Mouse (Mus musculus) right cerebral cortex, postnatal 36 days (tissue): ENCODE measurements around the gene Cd36.

Source experiments
- DNase-seq, 2 experiments: peaks; one replicate each; pipeline ENCODE4 v3.0.0; 2022; ENCODE audit warnings: low spot score in 2 of 2, mixed read lengths in 1 of 2

The Cd36 gene

DNA sequence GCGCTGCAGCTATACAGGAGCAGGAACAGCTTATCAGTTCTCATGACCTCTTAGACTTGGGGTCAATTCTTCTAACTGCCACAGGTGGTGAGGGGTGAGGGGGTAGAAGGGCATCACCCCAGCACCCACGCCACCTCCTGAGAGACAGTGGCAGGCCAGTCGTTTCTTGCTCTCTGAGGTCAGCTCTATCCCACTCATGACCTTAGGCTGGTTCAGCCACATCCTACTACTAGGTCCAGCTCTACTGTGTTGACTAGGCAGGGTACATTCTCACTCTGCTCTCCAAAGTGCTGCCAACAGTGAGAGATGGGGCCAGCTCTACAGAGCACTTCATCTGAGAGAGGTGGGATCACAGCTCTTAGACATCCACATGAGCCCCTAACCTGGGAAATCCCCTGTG, 30.2 kb downstream of the Cd36 start:
- no peak for DNase-seq

DNA sequence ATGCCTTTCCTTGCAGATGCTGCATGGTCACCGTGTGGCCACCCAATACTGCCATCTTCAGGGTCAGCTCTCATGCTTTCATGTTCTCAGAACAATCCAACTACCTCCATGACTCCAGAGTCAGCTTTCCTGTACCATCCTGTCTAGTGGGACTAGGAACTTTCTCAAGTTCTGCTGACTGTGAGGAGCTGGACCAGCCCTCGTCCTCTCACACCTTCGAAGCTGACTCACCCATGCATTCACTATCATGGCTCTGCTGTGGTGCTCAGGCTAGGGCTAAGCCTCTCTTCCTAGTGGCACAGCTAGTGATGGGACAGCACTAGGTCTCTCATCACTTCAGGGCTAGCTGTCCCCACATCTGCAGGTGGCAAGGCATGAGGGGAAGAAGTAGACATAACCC, 30.7 kb downstream of the Cd36 start:
- DNase-seq = no peak

DNA sequence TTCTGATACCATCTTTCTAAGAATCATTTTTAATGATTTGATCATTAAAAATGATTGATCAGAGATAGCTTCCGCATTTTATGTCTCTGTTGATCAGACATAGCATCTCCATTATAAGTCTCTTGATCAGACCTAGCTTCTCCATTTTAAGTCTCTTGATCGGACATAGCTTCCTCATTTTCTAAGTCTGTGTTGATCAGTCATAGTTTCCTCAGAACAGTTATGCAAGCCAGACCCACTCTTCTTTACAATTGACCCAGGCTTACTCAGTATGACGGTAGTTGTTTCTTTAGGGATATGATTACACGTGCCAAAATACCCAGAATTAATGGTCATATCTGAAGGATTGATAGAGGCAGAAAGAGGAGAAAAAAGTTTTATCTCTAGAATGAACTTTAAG, 31.3 kb downstream of the Cd36 start:
- DNase-seq = no peak

DNA sequence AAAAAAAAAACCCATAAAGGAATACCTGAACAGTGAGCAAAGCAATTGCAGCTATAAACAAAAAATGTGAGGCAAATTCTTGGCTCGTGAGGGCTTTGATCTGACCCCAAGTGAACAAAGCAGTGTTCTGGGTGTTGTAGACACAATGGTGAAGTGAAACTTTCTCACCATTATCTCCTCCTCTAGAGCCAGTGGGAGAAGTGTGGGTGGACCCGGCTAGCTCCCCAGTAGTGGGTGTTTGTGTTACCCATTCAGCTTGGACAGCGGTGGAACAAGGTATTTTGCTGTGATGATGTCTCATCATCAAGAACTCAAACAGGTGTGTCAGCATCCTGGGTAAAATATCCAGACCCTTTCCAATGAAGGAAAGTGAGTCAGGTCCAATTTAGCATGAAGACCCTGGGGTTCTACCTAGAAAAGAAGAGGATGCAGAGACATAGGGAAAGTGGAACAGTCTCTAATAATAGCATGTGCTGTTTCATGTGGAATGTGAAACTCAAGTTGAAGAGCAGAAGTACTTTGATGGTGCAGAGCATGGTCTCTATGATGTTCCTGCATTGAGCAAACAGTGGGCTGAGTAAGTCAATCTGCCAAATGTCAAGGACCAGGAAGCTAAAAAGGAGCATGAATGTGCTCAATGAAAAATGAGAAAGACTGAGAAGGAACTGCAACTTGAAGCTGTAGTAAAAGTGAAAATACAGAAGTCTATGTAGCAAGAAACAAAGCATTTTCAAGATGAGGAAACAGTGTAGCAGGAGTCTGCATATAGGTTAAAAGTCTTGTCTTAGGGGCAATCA, 34.3 kb downstream of the Cd36 start:
- no peak for DNase-seq

DNA sequence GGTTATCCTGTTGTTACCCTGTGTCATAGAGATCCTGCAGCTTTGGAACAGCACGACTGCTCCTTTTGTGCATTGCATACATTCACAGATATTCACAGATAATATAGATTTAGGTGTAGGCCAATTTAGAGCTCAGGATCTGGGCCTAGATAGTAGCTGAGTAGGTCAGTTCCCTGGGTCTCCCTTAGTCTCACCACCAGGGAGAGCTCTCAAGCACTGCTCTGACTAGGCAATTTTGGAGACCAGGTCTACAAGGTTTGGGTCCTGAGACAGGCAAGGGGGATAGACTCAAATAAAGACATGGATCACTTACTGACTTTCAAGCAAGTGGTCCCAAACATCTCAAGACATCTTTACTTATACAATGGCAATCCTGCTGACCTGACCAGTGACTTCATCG, 38.0 kb downstream of the Cd36 start:
- DNase-seq = no peak

DNA sequence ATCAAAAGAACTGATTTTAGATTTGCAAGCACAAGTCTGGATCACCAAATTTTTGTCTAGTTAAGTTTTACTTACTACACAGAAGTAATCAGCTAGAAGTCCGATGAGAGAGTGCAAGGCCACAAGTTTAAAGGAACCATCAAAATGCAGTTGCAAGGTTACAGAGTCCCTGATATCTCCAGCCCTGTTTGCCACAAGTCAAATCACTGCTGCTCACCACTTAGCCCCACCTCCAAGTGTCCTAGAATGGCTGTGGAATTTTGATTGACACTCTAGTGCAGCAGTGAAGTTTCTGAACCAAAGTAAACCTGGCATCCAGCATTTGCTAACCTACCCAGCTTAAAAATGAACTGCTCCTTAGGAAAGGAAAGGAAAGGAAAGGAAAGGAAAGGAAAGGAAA, 39.0 kb downstream of the Cd36 start:
- no peak for DNase-seq

DNA sequence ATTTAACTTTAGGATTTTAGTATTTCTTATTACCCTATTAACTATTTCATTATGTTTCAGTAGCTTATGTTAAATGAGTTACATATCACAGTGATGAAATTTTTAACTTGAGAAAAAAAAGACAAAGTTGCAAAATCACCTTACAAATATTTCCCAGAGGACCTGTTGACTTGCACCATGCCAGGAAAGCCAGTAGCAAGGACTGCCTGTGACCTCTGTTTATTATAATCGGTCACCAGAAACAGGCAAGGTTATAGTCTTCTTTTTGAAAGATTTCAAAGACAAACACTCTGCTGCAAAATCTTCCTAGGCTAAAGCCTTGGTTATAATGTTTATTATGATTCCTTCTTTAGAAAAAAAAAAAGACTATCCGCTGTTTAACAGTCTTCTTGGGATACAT, 39.9 kb downstream of the Cd36 start:
- no peak for DNase-seq

DNA sequence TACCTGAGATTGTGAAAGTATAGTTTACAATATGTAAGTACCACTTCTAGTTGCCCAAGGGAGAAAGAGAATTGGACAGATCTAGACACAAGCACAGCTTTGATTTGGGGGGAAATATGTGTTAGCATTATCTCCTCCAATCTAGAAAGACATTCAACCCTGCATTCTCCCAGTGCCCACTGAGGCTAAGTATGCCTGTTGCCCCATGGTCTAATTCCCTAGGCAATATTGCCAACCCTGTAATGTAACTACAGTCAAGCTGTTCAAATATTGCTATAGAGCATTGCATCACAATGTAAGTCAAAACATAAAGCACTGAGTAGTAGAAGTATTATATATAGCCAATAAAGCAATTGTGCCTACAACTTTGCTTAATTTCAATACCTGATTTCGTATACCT, 40.3 kb downstream of the Cd36 start:
- no peak for DNase-seq

DNA sequence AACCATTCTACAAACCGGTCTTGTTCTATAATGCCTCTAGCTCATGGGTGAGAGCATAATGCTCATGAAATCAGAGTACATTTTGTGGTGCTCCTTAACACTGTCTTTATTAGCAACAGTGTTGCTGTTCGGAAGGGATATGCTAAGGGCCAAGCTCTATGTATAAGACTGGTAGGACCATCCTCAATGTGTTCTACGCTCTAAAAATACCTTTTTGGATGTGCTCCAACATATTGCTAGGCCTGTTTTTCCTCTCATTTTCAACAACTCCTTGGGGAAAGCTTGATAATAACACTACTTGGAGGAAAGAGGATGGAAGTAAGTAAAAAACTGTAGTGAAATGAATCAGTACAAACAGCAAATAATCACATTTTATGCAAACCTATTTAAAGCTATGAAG, 44.7 kb downstream of the Cd36 start:
- no peak for DNase-seq

DNA sequence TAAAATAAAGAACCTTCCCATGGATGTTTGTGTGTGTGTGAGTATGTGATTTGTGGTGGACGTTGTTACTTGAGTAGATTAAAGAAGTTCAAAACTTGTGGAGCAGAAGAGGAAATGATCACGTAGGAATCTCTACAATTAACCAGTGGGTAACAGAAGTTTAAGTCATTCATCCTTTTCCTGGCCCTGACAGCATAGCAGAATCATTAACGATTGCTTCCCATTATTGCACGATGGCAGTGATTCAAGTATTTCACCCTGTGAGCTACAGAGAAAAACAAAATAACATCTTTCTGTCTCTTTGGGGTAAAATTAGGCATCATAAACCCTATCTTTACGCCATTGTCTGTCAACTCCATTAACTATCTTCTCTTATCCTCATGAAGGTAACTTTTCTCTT, 45.3 kb downstream of the Cd36 start:
- DNase-seq = no peak

DNA sequence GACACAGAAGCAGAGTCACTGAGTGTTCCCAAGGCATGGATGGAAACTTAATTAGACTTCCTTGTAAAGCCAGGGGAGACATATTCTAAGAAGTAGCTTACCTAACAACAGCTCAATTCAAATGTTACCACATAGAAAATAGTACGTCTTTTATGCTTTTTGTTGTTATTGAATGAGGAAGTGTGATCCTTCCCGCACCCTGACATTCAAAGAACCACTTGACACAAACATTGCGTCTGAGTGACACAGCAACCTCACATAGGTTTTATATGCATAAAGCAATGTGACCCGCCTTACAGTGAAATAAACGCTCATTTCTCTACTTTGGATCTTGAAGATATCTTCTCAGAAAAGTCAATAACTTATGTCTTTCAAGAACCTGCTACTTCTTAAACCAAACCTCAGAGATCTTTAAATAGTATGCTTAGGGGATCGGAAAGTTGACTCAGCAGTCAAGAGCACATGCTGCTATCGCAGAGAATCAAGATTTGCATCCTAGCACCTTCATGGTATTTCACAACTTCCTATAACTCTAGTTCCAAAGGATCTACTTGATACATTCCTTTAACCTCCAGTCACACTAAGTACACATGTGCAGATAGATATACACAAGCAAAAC, 46.4 kb downstream of the Cd36 start:
- no peak for DNase-seq

DNA sequence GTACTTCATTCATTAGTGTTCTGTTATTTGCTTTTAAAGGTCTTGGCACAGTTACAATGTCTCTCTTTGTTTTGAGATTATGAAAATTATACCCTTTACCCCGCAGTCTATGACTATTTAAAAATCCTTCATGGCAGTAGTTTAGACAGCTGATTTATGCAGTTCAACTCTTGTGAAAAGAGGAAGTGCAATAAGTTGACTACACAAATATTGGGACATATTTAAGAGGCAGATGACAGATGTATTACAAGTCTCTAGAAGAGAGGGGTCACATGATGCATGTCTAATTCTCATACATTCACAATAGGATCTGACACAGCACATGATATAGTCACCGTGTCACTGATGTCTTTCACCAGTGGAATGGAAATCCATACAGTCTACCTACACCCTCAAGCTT, 49.1 kb downstream of the Cd36 start:
- DNase-seq = no peak

DNA sequence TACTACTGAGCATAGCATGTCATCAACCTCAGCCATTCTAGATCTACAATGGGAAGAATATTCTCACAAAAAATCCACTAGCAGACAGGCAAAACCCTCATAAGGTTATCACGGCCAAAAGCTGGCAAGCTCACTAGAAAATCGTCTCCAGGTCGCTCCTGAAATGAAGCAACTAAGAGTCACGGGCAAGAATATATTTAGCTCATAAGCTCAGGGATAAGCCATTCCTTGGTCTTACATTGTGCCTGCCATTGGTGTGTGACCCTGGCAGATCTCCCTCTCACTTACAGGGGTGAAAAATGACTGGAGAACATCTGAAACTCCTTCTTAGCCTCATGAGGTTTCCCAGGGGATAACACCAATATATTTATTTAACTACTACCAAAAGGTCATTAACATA, 52.2 kb downstream of the Cd36 start:
- DNase-seq = no peak

DNA sequence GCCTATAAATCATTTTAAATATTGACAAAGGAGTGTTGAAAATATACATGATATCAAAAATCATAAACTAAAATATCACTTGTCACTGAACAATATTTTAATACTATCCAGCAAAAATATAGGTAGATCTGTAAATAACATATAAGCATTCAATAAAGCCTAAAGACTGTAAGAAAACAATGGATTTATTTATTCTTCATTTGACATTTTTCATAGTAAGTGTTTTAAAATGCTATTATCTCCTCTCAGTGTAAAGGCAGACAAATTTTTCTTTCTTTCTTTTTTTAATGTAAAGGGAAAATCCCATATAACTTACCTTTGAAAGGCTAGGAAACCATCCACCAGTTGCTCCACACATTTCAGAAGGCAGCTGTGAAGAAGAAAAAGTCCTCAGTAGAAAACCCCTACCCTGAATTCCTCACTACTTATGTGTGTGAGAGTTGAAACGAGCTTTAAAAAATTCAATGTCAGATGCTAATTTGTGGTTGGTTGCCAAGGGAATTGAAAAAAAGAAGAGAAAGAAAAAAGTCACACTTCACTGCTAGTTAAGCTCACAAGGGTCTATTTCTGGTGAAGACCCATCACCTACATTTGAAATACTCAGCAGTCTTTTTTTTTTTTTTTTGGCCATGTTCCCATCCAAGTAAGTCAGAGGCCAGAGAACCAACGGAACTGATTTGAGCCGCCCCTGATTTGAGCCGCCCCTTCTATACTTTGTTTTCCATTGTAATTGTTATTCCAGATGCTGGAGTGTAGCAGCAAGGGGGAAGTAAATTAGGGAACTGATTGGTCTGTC, 53.1 kb downstream of the Cd36 start:
- DNase-seq = no peak

DNA sequence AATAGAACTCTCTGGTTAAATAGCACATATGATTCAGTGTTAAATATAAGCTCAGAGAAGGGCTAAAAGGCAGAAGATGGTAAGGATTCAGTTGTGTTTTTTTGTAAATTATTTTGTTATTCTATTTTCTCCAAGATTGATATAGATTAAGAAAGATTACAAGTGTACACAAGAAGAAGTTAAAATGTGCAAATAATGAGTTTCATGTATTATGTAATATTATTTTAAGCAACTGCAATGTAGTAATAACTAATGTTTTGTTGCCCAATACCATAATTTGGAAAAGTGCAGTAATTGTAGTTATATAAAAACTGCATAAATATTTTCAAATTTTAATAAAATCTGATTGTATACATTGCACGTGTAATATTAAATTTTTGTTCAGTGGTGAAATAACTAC, 54.8 kb downstream of the Cd36 start:
- DNase-seq = no peak

DNA sequence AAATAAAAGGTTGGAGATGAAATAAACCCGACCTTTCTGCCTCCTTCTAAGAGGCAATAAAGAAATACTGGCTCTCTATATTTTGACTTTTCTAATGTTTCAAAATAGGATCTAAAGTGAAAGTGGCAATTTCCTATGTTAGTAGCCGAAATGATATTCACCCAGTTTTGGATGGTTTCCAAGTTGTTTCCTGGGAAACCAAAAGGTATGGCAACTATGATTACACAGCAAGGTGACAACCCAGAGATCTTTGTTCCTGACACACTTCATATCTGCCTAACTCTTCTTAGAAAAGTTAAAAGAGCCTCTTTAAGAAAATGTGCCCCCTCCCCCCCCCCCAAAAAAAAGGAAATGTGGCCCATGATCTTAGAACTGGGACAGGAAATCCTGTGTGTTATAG, 58.1 kb downstream of the Cd36 start:
- DNase-seq = no peak

DNA sequence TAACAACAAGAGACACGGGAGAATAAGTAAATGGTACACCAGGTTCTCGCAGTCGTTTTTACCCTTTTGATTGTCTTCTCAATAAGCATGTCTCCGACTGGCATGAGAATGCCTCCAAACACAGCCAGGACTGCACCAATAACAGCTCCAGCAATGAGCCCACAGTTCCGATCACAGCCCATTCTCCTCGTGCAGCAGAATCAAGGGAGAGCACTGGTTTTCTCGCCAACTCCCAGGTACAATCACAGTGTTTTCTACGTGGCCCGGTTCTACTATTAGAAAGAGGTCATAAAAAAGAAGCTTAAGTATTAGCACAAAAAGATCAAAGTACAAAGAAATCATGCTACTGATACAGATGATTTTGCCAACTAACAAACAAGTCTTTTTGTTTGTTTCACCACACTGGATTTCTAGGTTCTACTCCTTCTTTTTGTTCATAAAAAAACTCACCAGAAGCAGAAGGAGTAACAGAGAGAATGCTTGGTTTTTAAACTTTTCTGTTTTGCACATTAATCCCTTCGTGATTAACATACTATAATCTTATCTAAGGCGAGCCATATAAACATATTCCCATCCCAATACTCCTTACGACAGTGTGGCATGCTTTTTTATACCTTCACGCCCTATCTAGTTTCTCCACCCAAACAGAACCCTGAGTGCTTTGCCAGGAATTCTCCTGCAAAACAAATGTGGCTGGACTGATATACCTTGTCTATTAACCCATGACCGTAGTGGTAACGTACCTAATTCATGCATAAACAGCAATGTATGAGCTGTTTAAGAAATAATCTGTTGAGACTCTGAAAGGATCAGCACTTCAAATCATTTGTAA, 59.7 kb downstream of the Cd36 start:
- no peak for DNase-seq

DNA sequence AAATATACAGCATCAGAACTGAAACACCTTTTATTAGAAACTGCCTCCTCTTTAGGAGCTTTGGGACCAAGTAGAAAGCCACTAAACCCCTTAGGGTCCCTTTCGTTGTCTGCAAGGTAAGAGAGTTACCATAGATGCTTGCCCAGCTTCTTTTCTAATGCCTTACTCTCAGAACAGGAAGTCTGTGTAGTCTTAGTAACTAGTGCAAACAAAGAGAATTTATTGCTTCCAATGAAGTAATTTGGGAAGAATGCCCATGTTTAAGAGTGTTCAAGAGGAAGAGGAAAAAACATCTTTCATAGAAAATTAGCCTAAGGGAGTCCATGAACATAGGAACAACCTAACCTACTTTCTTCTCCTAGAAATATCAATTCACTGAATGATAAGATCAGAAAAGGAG, 67.2 kb downstream of the Cd36 start:
- no peak for DNase-seq

DNA sequence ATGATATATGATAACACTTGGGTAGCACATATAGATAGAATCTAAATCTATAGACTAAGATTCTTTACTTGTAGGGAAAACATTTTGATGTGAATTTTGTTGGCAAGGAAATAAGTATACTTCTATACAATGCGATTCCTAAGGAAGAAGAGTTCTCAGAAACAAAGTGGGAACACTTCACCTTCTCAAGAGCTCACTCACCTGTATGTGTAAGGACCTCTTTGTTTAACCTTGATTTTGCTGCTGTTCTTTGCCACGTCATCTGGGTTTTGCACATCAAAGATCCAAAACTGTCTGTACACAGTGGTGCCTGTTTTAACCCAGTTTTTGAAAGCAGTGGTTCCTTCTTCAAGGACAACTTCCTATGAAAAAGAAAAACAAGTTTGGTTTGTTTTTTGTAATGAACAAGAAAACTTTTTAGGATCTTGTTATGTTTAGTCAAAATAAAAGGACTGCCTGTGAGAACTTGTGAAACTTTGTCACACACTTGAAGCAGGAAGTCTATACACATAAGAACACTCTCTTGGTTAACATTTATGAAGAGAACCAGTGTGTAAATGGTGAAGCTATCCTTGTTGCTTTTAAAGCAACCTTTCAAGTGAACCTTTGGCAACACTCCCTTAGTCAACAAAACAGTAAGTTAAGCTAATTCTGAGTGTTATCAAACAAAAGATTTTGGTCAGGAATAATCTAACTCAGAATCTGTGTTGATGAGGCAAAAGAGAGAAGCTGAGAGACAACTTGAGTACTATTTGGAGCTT, 68.2 kb downstream of the Cd36 start:
- no peak for DNase-seq

DNA sequence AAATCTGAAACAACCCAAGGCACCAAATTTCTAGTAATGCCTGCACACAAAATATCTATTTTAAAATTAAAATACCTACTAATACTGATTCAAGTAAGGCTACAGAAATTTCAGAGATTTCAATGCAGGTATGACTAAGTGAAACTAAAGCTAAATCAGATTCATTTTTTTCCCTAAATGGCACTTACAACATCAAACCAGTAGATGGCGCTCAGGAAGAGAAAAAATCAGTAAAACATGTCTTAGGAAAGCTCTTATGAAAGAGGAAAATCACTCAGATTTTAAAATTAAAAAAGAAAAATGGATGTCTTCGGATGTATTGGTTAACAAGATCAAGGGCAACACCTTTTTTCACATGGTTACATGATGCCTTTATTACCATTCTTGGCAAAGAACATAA, 72.4 kb downstream of the Cd36 start:
- DNase-seq = no peak

DNA sequence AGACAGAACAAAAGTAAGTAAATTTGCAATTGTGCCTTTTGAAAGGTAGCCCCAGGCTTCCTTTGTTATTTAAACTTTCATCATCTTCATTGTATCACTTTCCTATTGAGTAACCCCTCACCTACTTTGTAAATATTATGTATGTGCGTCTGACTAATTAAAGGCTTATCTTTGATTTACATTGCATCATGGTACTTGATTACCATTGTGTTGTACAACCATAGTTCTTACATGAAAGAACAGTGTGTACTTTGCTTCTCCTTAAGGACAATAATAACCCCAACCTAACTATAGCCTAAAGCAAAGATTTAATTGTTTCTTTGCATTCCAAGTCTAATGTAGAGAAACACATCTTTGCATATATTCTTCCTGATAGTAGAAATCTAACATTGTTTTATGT, 78.3 kb downstream of the Cd36 start:
- no peak for DNase-seq
